Mouse (Mus musculus) ES-E14 (cell line): ENCODE measurements around the gene Clec16a.
A peak's percentile ranks its signal among the peaks of the same experiment; 100 is the strongest.

ENCODE experiments used
- CHD2 ChIP-seq: IDR thresholded peaks from 2 replicates; pipeline ENCODE4 v1.6.1; 2014; ENCODE audit warnings: mild to moderate bottlenecking, low read depth, low read length, inconsistent platforms
- HCFC1 ChIP-seq: IDR thresholded peaks from 2 replicates; pipeline ENCODE4 v1.6.1; 2012; ENCODE audit warnings: low read length, inconsistent platforms, borderline replicate concordance; ENCODE audit not compliant: insufficient read depth
- MAFK ChIP-seq: IDR thresholded peaks from 2 replicates; pipeline ENCODE4 v1.6.1; 2014; ENCODE audit warnings: mild to moderate bottlenecking, low read depth, low read length, inconsistent platforms; ENCODE audit not compliant: insufficient read depth
- ZC3H11A ChIP-seq: IDR thresholded peaks from 2 replicates; pipeline ENCODE4 v1.6.1; 2012; ENCODE audit warnings: low read depth, mild to moderate bottlenecking, inconsistent platforms, low read length, borderline replicate concordance
- ZNF384 ChIP-seq: IDR thresholded peaks from 2 replicates; pipeline ENCODE4 v1.6.1; 2012; ENCODE audit warnings: low read depth, low read length, inconsistent platforms

DNA sequence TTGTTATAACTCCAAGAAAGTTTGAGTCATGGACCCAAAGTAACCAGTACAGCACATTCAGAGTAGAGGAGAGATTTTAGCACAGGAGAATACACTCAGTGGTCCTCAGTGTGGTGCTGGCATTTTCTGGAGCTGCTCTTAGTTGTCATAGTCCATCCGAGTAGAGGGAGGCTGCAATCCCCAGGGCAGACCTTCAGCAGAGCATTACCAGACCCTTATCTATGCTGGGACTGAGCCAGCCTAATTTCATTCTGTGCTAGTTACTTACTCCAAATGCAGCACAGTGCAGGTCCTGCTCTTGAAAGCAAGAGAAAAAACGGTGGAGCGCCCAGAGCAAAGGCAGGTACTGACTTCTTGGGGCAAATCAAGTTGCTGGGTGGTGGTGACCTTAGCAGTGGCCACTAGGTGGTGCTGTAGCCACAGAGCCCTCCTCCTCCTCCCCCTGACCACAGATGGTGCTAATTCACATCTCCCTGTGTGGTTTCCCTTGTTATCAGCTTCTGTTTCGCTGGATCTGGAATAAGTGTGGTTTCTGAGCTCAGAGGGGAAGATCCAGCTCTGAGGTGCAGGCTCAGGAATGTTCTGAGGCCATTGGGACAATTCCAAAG lies 20.2 kb downstream of the Clec16a start:
- TF ChIP-seq ZNF384, result no peak
- no peak for TF ChIP-seq HCFC1
- TF ChIP-seq ZC3H11A, result peak; percentile 77; the same call in 1 of the 2 replicates
- TF ChIP-seq MAFK, result no peak
- TF ChIP-seq CHD2, result no peak
